Mouse (Mus musculus) liver, postnatal 0 days (tissue): Measurements from ENCODE around the gene Atp1a4. TPM values are rescaled to one million over a fixed set of nuclear protein-coding genes. Genes with fewer than 3 reads are reported as not detected.

Experiments used
- ATAC-seq: fragments of 200-750 bp; cut with Nextera tagmentation; 2 replicates; pipeline ENCODE4 v1.8.0; 2017; ENCODE audit warnings: mild to moderate bottlenecking, moderate library complexity
- DNase-seq: peaks from one replicate; pipeline ENCODE4 v3.0.0-alpha.2; 2016
- H3K27ac ChIP-seq: fragments of 300-500 bp; sonication (generic); 2 replicates; pipeline ENCODE4 v1.5.1; 2014; ENCODE audit warnings: antibody characterized with exemption, moderate library complexity, mild to moderate bottlenecking, low read depth
- H3K27me3 ChIP-seq: fragments of 300-500 bp; sonication (generic); 2 replicates; pipeline ENCODE4 v1.6.1; 2014; ENCODE audit warnings: low read length, control low read depth, mixed read lengths; ENCODE audit not compliant: insufficient read depth
- H3K36me3 ChIP-seq: fragments of 300-500 bp; sonication (generic); replicated peaks from 2 replicates; pipeline ENCODE4 v1.6.1; 2014; ENCODE audit warnings: mild to moderate bottlenecking, control low read depth, low read length, moderate library complexity, mixed read lengths; ENCODE audit not compliant: insufficient read depth
- H3K4me1 ChIP-seq: fragments of 300-500 bp; sonication (generic); 2 replicates; pipeline ENCODE4 v1.6.1; 2014; ENCODE audit warnings: antibody characterized with exemption, mild to moderate bottlenecking, control low read depth; ENCODE audit not compliant: insufficient read depth
- H3K4me2 ChIP-seq: fragments of 300-500 bp; sonication (generic); 2 replicates; pipeline ENCODE4 v1.6.1; 2014; ENCODE audit warnings: low read depth, mild to moderate bottlenecking, low read length, moderate library complexity, mixed read lengths
- H3K4me3 ChIP-seq: fragments of 300-500 bp; sonication (generic); 2 replicates; pipeline ENCODE4 v1.5.1; 2014; ENCODE audit warnings: low read depth, low read length
- H3K9ac ChIP-seq: fragments of 300-500 bp; sonication (generic); replicated peaks from 2 replicates; pipeline ENCODE4 v1.6.1; 2014; ENCODE audit warnings: mild to moderate bottlenecking, moderate library complexity
- H3K9me3 ChIP-seq: fragments of 300-500 bp; sonication (generic); 2 replicates; pipeline ENCODE4 v1.6.1; 2016; ENCODE audit warnings: mild to moderate bottlenecking, control low read depth, low read length, mixed read lengths
- CTCF ChIP-seq: sonication (generic); IDR thresholded peaks from 2 replicates; pipeline ENCODE4 v1.5.1; 2016; ENCODE audit warnings: antibody characterized with exemption, low read depth
- EP300 ChIP-seq: IDR thresholded peaks from 2 replicates; pipeline ENCODE4 v1.6.1; 2016; ENCODE audit warnings: antibody characterized with exemption, low read depth, mild to moderate bottlenecking
- WGBS: fragments of 180-500 bp; shearing (Covaris S2); extraction: QIAGEN DNeasy Blood & Tissue Kit; methylation state at CpG from one replicate; pipeline ENCODE4 v1.1.7; 2014; ENCODE audit not compliant: insufficient replicate concordance; 5-methylcytosine and 5-hydroxymethylcytosine counted together
- polyA plus RNA-seq: library from polyadenylated mRNA; unstranded; fragments of >200 nt; fragmentation: Nextera tagmentation; extraction: Ambion mirVana; gene quantifications from 2 replicates; pipeline ENCODE4 v1.2.1, GENCODE M21; 2015

Atp1a4 gene
- polyA plus RNA-seq, 1 experiment from 2014 or later, result 0.08 TPM

DNA sequence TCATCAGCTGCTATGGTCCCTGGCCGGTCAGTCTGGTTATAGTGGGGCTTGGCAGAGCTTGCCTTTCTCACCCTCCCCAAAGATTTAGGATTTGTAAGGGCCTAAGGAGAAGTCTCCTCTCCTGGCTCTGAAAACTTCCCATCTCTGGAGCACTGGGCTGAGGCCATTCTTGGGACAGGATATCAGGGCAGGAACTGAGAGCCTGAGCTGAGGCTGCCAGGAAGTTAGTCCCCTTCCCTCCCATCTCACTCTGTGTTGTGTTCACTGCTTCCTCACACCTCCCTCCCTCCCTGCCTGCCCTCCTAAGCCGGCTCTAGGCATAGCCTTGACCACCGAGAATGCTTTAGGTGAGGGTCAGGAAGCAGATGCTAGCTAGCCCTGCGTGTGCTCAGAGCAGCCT, 54.6 kb downstream of the Atp1a4 start:
- no peak for DNase-seq

DNA sequence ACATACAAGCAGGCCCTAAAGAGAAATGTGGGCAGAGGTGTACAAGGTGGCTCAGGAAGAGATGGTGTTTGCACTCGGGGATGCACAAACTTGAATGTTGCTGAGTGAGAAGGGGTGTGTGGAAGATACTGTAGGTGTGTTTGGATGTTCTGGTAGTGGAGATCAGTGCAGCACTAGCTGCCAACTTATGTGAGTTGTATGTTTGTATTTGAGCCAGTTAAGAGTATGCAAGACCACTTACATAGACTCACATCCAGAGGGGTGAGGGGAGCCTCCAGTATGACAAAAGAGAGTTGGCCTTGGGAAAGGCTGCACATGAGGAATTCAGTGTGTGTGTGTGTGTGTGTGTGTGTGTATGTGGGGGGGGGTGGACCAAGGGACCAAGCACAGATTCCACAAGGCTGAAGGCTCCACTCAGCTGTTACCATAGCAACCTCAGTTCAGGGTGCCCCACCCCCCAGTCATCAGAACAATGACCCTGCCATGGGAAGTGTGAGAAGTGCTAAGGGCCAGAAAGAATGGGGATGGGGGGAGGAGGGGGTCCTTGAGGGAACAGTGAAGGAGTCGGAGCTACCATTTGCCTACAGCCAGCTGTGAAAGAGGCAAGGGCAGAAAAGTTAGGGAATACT, 55.2 kb downstream of the Atp1a4 start:
- 66% methylated on average over 2 of the region's 2 CpGs for WGBS
- peaks cover 19% of the 10 kb centered on the region for H3K4me1 ChIP-seq
- no peaks in the 10 kb centered on the region for H3K27me3 ChIP-seq
- H3K4me3 ChIP-seq, result no peak overlapping the region
- no peak overlapping the region for H3K27ac ChIP-seq
- H3K36me3 ChIP-seq, result peaks cover 31% of the 10 kb centered on the region
- H3K9ac ChIP-seq, result no peak overlapping the region
- no peaks in the 10 kb centered on the region for H3K9me3 ChIP-seq
- no peak overlapping the region for H3K4me2 ChIP-seq
- DNase-seq (no peak), ATAC-seq (no peak)
- TF ChIP-seq EP300 (no peak), CTCF (no peak)

More for the DNA sequence above, 54.6 kb downstream of the Atp1a4 start:
- peaks cover 19% of the 10 kb centered on the region for H3K4me1 ChIP-seq
- WGBS, result 28% methylated on average over 4 of the region's 4 CpGs
- no peak for TF ChIP-seq EP300
- H3K27ac ChIP-seq, result peak overlapping the region; percentile 39; the same call in 1 of the 2 replicates
- no peak overlapping the region for H3K4me2 ChIP-seq
- no peak overlapping the region for H3K4me3 ChIP-seq
- no peak for ATAC-seq
- H3K9ac ChIP-seq, result no peak overlapping the region
- H3K36me3 ChIP-seq, result peaks cover 25% of the 10 kb centered on the region
- no peaks in the 10 kb centered on the region for H3K9me3 ChIP-seq
- no peaks in the 10 kb centered on the region for H3K27me3 ChIP-seq

DNA sequence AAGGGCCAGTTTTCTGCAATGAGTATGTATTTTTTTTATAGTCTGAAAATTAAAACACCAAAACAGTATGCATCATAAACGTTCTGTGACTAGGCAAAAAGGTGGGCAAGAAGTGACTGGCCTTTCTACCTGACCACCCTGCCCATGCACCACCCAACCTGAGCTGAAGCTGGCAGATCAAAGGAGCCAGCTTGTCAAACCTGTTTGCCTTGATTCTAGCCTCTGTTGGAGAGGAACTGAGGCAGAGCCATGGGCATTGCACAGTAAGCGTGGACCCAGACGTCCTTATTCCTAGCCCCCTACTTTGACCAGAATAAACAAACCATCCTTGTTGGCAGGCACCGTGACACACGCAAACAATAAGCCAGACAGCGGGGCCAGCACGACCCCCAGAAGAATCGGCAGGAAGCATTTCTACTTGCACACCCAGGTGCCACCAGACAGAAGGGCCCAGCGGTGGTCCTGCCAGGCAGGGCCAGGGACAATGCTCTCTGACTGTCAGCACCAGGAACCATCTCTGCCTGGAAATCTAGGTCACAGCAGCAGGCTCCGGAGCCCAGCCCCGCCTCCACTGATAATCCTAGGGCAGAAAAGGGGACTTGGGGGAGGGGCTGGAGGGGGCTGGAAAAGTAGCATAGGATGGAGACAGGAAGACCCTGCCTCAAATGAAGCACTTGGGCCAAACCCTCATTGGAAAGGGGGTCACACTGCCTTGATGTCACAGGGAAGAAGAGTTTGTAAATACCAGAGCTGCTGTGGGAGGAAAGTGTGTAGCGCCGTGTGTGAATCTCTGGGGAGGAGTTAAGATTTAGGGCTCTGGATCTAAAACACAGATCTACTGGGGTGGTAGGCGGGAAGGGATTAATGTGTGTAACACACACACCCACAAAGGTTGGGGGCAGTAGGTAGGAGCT, 56.0 kb downstream of the Atp1a4 start:
- DNase-seq (peak; percentile 16), ATAC-seq (no peak)
- peaks cover 19% of the 10 kb centered on the region for H3K4me1 ChIP-seq
- no peak overlapping the region for H3K4me3 ChIP-seq
- no peaks in the 10 kb centered on the region for H3K9me3 ChIP-seq
- no peak overlapping the region for H3K4me2 ChIP-seq
- H3K9ac ChIP-seq, result no peak overlapping the region
- TF ChIP-seq EP300 (no peak), CTCF (no peak)
- no peaks in the 10 kb centered on the region for H3K27me3 ChIP-seq
- 60% methylated on average over 14 of the region's 14 CpGs for WGBS
- H3K27ac ChIP-seq, result no peak overlapping the region
- H3K36me3 ChIP-seq, result peaks cover 38% of the 10 kb centered on the region

DNA sequence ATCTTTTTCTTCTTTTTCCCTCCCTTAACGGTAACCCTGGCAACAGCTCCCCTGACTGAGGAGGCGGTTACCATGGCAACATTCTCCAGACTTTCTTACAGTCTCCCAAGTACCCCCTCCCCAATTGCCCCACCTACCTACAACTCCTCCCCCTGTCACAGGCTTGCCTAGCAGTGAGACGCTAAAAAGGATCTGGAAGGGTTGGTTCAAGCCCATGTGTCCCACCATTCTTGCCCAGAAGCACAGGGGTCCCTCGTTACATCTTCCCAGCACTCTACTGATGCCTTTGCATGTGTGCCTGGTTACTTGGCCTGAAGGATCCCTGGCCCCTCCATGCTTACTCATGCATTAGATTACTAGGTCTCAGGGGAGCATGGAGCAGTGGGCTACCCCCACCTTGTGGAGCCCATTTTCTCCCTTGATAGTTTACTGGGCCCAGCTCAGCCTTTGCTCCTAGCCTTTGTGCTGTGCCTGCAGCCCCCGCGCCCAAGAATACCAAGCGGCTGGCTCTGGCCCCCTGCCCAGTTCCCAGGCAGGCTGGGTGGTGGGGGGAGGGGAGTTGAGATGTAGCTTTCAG, 57.3 kb downstream of the Atp1a4 start:
- TF ChIP-seq EP300, result no peak
- TF ChIP-seq CTCF, result no peak
- DNase-seq (peak; percentile 18), ATAC-seq (no peak)
- H3K27ac ChIP-seq, result no peak overlapping the region
- 75% methylated on average over 7 of the region's 7 CpGs for WGBS
- H3K4me2 ChIP-seq, result no peak overlapping the region
- H3K27me3 ChIP-seq, result no peaks in the 10 kb centered on the region
- H3K9me3 ChIP-seq, result no peaks in the 10 kb centered on the region
- H3K4me3 ChIP-seq, result no peak overlapping the region
- H3K9ac ChIP-seq, result no peak overlapping the region
- H3K4me1 ChIP-seq, result peaks cover 12% of the 10 kb centered on the region
- peaks cover 51% of the 10 kb centered on the region for H3K36me3 ChIP-seq

DNA sequence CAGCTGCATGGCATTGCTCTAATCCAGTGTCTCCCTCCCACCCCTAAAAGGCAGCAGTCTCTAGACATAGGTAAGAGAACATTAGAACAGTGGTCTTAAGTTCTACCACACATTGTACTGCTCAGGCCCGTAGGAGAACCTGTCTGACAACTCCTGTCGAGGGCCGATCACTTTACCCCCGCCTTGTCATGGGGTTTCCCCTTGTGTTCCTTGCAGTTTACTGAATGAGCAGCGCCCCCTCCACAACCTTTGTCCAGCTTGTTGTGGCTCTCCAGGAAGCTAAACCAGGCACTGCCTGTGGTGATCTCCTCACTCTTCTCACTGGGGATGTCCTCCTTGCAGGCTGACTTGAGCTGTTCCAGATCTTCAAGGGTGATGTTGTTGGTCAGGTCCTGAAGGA, 58.1 kb downstream of the Atp1a4 start:
- Histone ChIP-seq H3K27me3 (no peaks in the 10 kb centered on the region), H3K9me3 (no peaks in the 10 kb centered on the region), H3K4me1 (peaks cover 8% of the 10 kb centered on the region; the same call in 1 of the 2 replicates), H3K4me3 (no peak overlapping the region), H3K27ac (no peak overlapping the region), H3K4me2 (no peak overlapping the region), H3K9ac (no peak overlapping the region), H3K36me3 (peaks cover 59% of the 10 kb centered on the region)
- 78% methylated on average over 5 of the region's 5 CpGs for WGBS
- TF ChIP-seq CTCF, result no peak
- no peak for TF ChIP-seq EP300
- ATAC-seq (no peak), DNase-seq (peak; percentile 11)

DNA sequence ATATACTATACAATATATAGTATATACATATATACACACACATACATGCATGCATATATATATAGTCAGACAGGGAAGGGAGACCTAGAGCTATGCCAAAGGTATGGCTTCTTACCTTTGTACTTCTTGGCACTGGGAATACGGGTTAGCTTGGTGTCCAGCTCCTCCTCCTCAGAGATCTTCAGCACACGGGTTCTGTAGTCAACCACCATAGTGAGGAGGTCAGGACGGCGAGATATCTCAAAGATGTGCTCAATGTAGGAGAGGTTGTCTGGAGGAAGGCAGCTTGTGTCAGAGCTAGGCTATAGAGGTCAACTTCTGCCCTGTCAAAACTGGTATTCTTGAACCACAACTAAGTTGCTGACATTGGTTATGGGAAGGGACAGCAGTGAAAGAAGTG, 59.2 kb downstream of the Atp1a4 start:
- H3K4me1 ChIP-seq, result peaks cover 8% of the 10 kb centered on the region; the same call in 1 of the 2 replicates
- no peak for TF ChIP-seq EP300
- TF ChIP-seq CTCF, result no peak
- H3K27me3 ChIP-seq, result no peaks in the 10 kb centered on the region
- DNase-seq, result no peak
- no peak overlapping the region for H3K27ac ChIP-seq
- no peak for ATAC-seq
- no peaks in the 10 kb centered on the region for H3K9me3 ChIP-seq
- 85% methylated on average over 4 of the region's 4 CpGs for WGBS
- H3K4me3 ChIP-seq, result no peak overlapping the region
- no peak overlapping the region for H3K9ac ChIP-seq
- H3K36me3 ChIP-seq, result peaks cover 71% of the 10 kb centered on the region
- H3K4me2 ChIP-seq, result no peak overlapping the region
